Mouse (Mus musculus): ENCODE measurements around the gene Lef1.

DNA sequence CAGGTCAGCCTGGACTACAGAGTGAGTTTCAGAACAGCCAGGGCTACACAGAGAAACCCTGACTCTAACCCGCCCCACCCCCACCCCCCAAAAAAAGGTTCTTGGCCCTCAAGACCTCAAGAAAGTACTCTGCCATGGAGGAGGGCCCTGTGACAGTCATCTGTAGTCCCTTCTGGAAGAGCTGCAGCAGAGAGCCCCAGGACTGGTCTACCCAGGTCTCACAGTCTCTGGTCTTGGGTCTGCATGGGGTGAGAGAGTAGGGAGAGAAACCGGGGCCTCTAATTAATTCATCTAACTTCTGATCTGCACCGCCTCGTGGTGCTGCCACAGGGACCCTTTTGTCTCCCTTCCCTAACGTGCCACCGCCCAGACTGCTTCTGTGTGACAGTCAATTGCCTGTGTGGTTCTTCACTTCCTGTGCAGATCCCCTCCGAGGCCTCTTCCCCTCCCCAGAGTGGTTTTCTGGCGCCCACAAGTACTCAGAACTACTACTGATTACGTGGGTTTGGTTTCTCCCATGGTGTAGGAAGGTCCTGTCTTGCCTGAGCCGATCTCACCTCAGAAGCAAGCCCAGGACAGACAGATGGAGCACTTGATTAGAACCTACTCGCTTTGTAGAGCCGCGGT lies 98.1 kb downstream of the Lef1 start:
- TF ChIP-seq CHD2 (IDR thresholded peaks at IDR 0.05; ENCODE audit: low read depth, low read length) = no peak; the same call in 1 of the 2 replicates
- TF ChIP-seq MAFK (IDR thresholded peaks at IDR 0.05; ENCODE audit: insufficient read depth, low read depth, low read length) = no peak

Data from ES-E14 (cell line).